Mouse (Mus musculus) 3134 (cell line): ENCODE measurements around the gene Ndufs7.
"Not testable (repeated sequence)": the region's sequence is repeated elsewhere in the genome, so short reads cannot be mapped to it uniquely, and the experiment has no call there.

Source experiments
- DNase-seq: peaks from one replicate; pipeline ENCODE4 v3.0.0-alpha.2; 2011; ENCODE audit warnings: low spot score; ENCODE audit not compliant: insufficient read length; ENCODE audit errors: extremely low read depth

The Ndufs7 gene

DNA sequence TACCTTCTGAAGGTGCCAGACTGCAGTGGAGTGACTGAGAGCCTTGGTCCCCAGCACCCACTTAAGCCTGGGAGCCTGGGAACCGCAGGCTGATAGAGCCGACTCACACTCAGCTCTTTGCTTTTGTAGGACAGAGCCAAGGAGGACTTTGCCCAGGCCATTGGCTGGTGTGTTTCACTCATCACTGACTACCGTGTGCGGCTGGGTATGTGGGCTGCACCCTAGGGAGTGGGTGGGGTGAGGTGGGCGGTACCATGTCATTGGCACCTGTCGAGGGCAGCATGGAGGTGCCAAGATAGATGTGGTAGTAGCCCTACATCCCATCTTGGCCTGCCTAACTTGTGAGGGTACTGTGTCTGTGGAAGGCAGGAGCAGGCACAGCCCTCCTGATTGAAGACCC lies 9.1 kb upstream of the Ndufs7 start:
- DNase-seq = no peak

DNA sequence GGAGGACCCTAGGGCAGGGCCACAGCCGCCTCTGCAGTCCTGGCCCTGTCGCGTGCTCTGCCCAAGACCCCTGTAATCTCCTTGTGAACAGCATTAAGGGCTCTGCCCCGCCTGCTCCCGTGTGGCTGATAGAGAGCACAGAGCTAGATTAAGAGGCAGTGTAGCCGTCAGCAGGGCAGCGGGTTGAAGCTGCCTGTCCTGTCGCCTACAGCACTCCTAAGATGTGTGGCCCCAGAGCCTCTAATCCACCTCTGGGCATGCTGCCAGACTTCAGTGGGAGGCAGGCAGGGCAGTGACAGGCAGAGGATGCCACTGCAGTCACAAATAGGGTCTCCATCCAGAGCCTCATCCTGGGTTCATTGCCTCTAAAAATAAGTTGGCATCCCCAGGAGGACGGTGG lies 6.8 kb upstream of the Ndufs7 start:
- DNase-seq = no peak

DNA sequence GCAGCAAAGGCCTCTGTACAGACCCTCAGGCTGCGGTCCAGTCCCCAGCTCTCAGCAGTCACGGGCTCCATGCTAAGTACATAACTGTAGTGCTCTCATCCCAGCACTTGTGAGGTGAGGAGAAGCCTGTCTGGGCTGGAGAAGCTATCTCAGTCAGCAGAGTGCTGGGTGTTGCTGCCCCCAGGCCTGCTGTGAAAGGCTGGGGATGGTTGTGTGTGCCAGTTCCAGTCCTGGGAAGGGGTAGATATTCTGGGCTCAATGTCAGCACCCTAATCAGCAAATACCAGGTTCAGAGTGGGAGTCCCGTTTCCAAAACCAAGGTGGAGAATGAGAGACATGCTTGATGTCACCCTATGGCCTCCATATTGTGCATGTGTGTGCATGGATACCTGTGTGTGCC lies 6.3 kb upstream of the Ndufs7 start:
- no peak for DNase-seq

- no peak for DNase-seq
Measured at GRCm38 (mm10) chr10:80244791-80245399, 4.0 kb upstream of the Ndufs7 start.

DNA sequence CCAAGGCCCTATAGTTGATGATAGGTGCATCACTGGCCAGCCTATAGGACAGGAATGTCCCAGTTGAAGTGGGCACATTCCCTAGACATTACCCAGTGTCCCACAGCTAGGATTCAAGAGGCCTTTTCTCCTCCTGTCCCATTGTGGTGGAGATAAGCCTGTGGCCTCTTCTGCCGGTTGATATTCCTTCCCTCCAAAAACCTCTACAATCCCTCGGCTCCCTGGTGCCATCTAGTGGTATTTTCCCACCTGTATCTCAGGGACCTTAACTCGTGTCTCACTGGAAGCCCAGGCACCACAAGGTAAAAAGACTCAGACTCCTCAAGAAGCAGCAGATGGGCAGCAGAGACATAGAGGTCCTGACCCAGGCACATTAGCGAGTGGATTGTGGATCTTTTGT lies 3.3 kb upstream of the Ndufs7 start:
- no peak for DNase-seq

- DNase-seq = no peak
Measured at GRCm38 (mm10) chr10:80247849-80248248, 1.1 kb upstream of the Ndufs7 start.

DNA sequence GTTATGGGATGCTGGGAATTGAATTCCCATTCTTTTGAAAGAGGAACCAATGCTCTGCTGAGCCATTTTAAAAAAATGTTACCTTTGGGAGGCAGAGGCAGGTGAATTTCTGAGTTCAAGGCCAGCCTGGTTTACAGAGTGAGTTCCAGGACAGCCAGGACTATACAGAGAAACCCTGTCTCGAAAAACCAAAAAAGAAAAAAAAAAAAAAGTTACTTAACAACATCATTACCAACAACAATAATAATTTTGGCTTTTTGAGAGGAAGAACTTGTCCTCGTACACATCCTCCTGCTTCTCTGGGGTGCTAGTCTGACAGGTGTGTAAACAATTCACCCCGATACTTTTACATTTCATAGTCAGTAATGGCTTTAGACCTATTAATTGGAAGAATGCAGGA lies 484 bp upstream of the Ndufs7 start:
- not testable (repeated sequence) for DNase-seq

- no peak for DNase-seq
Measured at GRCm38 (mm10) chr10:80250059-80250458, 1.1 kb downstream of the Ndufs7 start.

DNA sequence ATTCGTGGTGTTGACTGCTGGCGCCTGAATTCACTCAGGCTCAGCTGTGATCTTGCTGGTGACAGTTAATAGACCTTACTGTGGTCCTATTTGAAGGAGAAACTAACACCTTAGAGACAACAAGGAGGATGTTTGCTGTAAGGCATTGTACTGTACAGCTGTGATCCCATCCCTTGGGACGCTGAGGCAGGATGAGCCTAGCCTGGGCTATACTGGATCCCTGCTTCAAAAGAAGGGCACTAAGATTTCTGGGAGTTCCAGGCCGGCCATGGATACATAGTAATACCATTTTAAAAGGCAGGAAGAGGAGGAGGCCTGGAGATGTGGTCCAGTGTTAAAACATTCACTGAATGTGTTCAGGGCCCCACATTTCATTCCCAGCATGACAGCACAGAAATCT lies 1.7 kb downstream of the Ndufs7 start:
- DNase-seq = no peak

- no peak for DNase-seq
Measured at GRCm38 (mm10) chr10:80252011-80252410, 3.1 kb downstream of the Ndufs7 start.

DNA sequence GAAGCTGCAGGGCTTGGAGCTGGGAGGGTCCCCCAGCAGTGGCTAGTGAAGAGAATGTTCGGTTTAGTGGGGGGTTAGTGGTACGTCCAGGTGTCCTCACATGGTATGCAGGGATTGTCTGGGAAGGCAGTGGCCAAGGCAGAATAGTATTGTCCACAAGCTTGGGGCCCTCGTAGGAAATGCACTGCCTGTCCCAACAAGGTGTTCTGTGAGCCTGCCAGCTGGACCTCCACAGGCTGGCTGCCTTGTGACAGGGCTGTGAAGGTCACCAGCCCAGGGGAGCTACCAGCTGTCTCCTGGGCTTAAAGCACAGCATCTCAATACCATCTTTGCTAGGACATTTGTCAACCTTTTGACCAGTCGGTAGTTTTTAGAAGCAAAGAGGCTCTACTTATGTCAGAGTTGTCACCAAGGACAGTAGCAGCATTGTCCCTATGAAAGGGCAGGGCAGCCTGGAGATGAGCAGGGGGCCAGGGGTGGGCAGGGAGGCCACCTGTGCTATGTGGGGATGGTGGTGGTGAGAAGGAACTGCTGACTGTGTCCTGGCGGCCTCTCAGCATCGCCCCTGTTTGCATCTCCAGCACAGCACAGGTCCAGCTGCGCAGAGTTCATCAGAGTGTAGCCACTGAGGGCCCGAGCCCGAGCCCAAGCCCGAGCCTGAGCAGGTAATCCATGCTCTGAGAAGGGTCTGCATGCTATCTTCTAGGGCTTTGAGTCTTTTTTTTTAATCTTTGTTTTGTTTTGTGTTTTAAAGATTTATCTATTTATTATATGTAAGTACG lies 3.8 kb downstream of the Ndufs7 start:
- no peak for DNase-seq

DNA sequence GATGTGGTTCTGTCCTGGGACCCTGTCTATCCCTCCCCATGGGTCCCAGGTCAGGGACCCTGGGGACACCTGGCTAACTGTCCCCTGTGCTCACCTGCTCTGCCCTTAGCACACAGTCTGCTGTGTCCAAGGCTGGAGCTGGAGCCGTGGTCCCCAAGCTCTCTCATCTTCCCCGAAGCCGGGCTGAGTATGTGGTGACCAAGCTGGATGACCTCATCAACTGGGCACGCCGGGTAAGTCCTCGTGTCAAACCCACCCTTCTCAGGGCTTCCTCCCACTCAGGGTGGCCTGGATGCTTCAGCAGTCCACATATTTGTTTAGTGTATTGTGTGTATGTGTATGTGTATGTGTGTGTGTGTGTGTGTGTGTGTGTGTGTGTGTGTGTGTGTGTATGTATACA lies 4.6 kb downstream of the Ndufs7 start:
- DNase-seq = no peak

DNA sequence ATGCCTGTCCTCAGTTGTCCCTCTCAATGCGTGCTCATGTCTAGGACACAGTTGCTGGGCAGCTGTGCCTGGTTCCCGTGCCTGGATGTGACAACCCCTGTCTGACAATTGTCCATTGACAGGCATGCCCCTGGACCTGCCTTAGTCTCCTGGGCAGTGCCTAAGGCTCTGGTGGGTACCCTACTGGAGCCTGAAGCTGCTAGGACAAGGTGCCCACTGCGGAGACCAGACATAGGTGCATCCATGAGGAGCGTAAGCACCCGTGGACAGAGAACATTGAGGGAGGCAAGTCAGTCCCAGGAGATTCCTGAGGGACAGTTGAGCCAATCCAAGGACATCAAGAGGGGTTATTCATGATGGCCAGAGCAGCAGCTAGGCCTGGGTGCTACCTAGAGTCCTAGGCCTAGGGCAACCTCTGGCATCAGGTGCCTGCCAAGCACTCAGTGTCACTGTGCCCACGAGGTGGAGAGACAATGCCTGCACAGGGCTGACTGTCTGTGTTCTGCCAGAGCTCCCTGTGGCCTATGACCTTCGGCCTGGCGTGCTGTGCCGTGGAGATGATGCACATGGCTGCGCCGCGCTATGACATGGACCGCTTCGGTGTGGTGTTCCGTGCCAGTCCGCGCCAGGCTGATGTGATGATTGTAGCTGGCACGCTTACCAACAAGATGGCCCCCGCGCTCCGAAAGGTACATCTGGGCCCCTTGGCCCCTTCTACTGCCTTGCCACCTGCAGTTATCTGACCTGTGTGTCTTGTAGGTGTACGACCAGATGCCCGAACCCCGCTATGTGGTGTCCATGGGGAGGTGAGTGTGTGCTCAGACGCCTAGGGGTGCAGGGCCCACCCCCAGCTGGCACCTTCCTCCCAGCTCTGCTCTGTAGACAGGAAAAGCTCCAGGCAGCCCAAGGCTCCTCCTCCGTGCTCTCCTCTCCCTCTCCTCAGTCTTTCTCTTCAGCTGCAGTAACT lies 5.7 kb downstream of the Ndufs7 start:
- DNase-seq = no peak

GRCm38 (mm10) chr10:80255881-80256535 lies 7.1 kb downstream of the Ndufs7 start:
- DNase-seq = no peak

DNA sequence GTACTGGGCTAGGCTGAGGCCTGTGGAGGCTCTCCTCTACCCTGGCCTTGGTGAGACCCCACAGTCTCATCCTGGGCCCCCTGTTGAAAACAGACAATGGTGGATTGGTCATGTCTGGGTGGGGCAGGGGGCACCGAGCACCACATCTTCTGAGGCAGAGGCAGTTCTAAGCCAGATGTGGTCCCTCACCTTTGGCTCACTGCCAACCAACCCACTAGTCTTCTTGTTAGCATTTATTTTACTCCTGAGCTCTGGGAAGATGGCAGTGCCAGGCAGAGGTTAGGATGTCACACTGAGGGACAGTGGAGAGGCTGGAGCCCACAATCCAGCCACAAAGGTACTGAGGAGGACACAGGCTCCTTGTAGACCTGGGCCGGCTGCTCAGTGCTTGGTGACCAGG lies 9.0 kb downstream of the Ndufs7 start:
- DNase-seq = no peak

DNA sequence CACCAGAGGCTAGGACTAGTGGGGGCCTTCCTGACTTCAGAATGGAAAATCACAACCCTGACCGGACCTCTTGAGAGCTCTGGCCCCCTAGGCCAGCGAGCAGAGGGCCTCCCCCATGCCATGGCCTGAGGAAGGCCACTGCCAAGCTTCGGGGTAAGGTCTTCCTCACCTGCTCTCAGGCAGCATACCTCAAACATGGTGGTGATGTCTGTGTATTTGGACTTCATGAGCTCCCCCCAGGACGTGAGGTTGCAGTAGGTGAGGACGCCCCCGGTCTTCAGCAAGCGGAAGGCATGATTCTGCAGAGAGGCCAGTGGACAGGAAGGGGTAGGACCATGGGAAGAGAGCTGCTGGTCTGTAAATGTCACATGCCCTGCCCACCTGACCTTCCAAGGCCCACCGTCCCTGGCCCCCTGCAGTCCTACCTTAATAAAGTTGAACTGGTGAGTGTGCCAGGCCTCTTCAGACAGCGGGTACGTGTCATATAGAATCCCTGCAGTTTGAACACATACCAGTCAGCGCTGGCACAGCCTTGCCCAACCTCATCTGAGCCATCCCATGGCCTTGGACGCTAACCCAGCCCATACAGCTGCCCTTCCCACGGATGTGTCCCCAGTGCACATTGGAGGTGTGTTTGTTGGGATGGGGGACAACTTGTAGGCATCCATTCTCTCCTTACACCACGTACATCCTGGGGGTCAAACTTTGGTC lies 10.0 kb downstream of the Ndufs7 start:
- no peak for DNase-seq

DNA sequence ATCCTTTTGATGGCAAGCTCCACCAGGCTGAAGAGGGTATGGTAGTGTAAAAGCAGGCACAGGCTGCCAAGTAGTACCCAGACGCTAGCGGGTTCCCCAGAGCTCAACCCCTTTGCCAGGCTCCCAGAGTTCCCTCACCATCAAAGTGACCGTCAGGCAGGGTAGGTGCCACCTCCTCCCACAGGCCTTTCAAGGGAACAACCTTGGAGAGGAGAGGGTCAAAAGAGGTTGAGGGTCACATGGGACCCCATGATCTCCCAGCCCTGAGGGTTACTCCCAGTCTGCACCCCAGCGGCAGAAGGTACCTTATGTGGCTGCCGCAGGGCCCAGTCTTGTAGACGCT lies 10.5 kb downstream of the Ndufs7 start:
- no peak for DNase-seq

- peak; percentile 70 for DNase-seq
Measured at GRCm38 (mm10) chr10:80259861-80260641, 11.1 kb downstream of the Ndufs7 start.
